Mouse (Mus musculus): ENCODE measurements around the gene Snrpc.
"Not testable (repeated sequence)": the region's sequence is repeated elsewhere in the genome, so short reads cannot be mapped to it uniquely, and the experiment has no call there.

Gene Snrpc

GRCm38 (mm10) chr17:27837850-27838249 lies at the start of gene Snrpc:
Gene Snrpc (plus strand): TSS chr17:27838150.
- DNase-seq = not testable (repeated sequence)

DNA sequence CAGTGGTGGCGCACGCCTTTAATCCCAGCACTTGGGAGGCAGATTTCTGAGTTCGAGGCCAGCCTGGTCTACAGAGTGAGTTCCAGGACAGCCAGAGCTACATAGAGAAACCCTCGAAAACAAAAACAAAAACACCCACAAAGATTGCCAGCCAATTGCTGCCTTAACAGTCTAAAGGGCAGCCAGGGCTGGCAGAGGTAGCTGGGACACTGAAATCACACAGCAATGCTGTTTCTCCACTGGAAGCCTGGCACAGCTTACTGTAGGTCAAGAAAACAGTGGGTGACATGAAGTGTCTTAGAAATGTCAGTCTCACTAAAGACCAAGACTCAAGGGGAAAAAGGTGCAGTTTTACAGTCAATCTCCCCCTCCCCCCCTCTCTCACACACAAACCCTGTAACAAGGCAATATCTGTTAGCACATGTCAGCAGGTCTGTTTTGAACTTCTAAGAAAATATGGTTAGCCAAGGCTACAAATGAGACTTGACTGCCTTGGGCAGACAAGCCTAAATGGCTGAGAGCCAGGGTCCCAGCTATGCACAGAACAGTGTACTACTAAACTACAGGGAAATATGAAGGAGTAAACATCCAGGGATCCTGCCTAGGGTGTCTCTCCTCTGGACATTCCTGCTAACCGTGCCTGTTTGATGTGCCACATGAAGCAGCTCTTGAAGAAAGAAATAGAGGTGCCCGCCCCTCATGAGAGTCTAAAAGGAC lies 49.3 kb upstream of the Snrpc start:
- peak; percentile 75 for DNase-seq

DNA sequence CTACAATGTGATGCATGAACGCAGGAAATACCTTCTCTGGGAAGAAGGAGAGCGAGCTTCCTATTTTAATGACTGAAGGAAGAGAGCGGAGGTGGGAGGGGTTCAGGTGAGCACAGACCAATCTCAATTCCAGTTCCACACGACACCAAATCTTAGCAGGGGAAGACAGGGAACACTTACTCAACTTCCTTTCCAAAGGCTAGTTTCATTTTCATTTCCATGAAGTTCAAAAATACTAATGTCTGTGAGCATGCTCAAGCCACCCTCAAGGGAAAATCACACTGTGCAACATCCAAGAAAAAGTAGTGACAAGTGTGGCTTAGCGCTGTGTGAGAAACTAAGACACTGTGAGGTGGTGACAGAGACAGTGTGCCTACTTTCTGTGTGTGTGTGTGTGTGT lies 47.9 kb upstream of the Snrpc start:
- no peak for DNase-seq

DNA sequence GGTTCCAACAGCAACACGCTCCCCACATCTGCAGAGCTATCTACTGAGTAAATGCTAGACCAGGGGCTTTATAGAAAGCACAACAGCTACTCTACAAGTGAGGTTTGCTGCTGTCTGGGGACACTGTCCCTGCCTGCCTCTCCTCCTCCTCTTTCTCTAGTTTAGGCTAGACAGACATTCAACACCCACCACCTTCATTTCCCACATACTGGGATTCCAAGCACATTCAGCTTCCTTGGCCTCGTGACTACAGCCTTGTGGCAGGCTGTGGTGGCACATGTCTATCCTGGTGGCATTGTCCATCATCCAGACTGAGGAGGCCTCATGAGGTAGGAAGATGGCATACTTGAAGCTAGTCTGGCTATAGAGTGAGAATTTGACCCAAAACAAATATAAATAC lies 47.0 kb upstream of the Snrpc start:
- DNase-seq = no peak

GRCm38 (mm10) chr17:27791556-27791955 lies 46.4 kb upstream of the Snrpc start:
- peak; percentile 79 for DNase-seq

DNA sequence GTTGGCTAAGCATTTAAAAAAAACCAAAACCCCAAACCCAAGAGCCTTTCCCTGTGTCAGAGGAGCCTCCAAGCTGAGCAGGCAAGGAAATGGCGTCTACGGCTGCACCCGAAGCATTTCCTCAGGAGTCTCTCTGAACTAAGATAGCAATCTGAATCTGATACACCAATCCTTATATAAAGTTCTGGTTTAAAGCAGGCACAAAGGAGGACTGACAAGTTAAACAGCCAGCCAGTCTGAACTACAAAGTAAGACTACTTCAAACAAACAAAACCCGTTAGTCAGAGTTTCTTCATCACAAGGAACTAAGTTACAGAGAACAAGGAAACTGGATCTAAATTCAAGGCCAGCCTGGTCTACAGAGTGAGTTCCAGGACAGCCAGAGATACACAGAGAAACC lies 45.4 kb upstream of the Snrpc start:
- no peak for DNase-seq

DNA sequence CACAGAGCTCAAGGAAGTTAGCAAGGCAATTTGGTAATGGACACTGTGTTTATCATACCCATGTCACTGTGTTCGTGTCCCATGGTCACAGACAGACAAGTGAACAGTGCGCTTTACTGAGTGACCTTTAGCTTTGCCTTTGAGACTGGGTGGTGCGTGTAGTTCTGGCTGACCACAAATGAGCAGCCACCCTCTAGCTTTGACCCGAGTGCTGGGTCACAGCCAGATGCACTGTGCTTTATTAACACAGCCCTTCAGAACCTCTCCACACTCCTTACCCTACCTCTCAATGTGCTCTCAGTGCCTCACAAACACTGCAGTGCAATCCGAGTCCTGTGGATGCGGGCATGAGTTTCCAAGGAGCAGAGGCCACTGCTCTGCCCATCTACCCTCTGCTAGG lies 44.8 kb upstream of the Snrpc start:
- DNase-seq = peak; percentile 88

DNA sequence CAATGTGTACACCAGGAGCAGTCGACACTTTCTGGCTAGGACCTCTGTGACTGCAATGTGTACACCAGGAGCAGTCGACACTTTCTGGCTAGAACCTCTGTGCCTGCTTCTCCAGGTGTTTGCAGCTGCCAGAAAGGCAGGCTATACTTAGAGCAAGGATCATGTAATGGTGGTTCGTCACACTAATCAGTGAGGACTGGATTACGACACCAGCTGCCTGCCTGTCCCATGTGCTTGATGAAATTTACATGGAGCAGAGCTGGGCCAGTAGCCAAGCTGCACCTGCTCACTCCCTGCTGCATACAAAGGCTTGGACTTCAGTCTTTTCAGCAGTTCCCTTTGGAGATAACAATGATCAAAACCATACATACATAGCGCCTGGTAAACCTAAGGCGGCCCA lies 41.2 kb upstream of the Snrpc start:
- peak; percentile 60 for DNase-seq

DNA sequence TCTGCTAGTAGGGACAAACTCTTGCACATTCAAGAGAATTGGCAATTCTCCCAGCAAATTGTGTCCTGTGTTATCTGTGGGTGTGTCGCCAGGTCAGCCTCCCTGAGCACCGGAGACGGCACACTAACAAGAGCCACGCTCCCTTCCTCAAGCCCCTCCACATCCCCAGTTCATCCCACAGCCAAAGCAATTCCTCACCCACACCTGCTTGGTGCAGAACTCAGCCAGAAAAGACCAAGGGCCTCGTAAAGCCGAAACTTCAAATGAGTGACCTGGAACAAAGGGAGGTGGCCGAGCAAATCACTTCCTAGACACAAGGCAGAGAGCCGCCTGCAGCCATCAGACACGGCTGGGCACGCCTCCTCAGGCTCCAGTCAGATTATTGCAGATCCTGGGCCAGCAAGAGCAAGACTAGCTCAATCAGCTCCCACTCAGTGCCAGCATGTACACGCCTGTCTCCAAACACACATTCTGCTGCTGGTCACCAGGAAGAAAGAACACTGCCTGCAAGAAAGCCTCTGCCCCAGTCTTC lies 40.5 kb upstream of the Snrpc start:
- DNase-seq = peak; percentile 52

DNA sequence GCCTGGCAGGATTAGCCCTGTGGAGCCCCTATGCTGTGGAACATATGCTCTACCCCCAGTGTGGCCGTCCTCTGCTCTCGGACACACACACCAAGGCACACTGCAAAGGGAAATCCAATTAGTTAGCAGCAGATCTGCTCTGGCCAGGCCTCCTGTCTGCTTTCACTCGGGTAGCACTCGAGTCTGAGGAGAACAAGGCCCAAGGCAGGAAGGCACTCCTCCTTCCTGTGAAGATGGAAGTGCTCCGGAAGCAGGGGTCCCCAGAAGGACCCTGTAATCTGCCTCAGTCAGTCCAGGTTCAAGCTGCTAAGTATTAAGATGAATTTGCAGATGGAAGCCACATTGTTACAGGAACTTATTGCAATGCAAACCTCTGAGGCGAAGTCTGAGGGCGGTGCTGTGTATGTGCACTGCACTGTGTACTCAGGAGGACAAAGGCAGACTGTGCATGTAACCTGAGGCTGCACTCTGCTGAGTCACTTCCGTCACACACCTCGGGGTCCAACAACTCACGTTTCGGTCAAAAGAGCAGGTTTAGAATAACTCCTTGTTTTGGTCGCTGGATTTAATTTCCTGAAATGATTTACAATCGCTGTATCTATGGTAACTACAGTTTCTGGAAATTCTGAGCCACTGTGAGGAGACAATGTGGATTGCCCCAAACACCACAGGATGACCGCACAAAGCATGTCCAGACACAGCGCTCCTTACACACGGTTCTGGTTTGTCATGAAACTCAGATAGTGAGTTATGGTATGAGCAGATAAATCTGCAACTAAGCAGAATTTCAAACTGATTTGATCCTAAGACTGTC lies 38.0 kb upstream of the Snrpc start:
- DNase-seq = peak; percentile 78

- peak; percentile 38 for DNase-seq
Observed at GRCm38 (mm10) chr17:27800710-27801648, 37.0 kb upstream of the Snrpc start.

DNA sequence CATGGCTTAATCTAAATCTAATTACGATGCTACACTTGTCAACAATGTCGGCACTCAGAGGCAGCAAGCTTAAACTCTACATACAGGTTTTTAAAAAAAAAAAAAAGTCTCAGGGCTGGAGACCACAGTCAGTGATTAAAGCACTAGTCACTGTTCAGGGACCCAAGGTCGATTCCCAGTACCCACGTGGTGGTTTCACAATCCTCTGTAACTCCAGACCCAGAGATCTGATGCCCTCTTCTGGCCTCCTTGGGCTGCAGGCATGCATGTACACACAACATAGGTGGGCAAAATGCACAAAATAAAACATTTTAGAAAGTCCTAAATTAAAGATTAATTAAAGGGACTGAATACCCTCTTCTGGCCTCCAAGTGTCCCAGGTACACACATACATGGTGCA lies 34.2 kb upstream of the Snrpc start:
- no peak for DNase-seq

GRCm38 (mm10) chr17:27804156-27804690 lies 33.7 kb upstream of the Snrpc start:
- DNase-seq = no peak

DNA sequence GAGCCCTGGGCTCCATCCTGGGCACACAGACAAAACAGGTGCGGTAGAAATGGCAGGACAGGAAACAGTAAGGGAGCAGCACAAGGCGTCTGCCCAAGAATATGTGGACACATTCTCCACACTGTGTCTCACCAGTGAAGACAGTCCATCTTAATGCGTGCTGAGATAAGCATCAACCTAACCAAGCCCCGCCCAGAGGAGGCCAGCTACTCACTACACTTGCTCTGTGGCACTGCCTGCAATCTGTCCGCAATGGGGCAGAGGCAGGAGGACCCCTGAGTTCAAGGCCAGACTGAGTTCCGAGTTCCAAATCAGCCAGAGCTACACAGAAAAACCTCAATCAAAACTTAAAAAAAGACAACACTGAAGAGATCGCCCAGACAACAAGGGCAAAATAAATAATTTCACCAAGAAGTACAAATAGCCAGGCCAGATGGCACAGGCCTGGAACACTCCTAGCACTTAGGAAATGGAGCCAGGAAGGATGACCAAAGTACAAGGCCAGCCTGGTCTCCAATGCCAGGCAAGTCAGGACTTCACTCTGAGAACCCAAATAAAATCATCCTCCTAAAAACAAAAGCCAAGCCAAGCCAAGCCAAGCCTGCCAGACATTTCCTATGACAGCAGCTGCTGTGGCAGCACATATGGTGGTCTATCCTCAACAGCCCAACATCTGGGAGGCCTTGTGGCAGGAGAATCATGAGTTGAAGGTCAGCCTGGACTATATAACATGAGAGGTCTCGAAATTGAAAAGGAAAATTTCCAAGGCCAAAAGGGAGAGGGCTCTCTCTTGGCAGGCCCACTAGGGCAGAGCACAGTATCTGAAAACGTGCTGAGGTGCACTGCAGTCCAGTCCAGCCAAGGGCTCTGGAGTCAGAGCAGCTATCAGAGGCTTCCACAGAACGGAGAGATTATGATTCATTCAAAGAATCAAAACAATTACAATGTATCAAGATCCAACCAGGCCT lies 32.9 kb upstream of the Snrpc start:
- DNase-seq = peak; percentile 71

DNA sequence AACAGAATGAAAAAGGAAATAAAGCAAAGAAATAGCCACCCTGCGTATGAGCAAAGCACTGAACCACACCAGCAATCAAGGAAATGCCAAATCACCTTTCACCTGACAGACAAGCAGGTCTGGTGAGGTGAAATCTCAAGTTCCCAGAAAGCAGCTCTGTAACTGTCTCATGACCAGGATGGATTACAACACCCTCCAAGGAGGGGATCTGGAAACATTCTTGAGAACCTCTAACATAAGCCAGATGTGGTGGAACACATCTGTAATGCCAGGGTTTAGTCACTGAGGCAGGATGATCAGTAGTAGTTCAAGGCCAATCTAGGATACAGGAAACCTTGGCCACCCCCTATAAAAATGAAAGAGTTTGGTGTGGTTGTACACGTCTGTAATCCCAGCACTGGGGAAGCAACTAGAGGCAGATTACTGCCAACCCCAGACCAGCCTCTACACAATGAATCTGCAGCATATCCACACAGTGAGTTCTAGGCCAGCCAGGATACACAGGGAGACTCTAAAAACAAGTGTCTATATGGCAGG lies 30.3 kb upstream of the Snrpc start:
- DNase-seq = no peak

GRCm38 (mm10) chr17:27810569-27811331 lies 27.2 kb upstream of the Snrpc start:
- DNase-seq = no peak

- no peak for DNase-seq
Observed at GRCm38 (mm10) chr17:27811980-27812379, 26.0 kb upstream of the Snrpc start.

DNA sequence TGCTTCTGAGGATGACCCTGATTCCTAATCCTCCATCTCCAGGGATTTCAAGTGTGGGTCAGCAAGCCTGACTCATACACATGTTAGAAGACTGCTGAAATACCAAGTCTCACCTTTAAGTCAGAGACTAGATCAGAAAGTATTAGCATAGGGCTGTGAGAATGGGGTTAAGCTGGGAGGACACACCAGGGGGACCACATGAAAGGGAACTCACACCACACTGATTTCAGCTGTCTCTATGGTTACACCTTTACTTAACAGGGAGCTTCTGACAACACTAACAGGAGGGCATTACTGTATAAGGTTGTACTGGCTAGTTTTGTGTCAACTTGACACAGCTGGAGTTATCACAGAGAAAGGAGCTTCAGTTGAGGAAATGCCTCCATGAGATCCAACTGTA lies 23.3 kb upstream of the Snrpc start:
- no peak for DNase-seq

GRCm38 (mm10) chr17:27819011-27819410 lies 18.9 kb upstream of the Snrpc start:
- DNase-seq = peak; percentile 47

DNA sequence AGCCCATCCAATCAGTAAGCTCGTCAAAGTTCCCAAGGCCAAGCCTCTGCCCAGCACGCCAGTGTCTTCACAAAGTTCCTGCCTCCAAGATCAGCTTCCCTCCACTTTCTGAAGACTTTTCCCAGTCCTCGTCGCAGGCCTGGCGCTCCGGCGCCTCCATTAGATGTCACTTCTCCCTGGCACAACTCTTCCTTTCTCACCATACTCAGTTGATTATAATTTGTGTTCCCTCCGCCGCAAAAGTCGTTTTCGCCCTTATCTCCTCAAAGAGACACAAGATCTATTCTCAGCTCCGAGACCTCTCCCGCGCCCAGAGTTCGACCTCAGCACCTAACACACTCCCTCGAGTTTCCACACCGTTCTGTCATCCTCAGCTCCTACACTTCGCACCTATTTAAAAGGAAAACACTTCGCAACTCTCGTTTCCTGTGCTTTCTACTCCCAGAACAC lies 18.4 kb upstream of the Snrpc start:
- DNase-seq = no peak
